Mouse (Mus musculus): ENCODE results near the gene Gpc1. TPM values are rescaled to one million over a fixed set of nuclear protein-coding genes. Genes with fewer than 3 reads are reported as not detected.

The Gpc1 gene
- total RNA-seq, 2 experiments from 2014 or later = 147 to 157 TPM

GRCm38 (mm10) chr1:92833987-92834706 lies 2.7 kb downstream of the Gpc1 start:
- peak; percentile 83 to 85 for DNase-seq

GRCm38 (mm10) chr1:92837931-92838833 lies 6.7 kb downstream of the Gpc1 start:
- DNase-seq = no peak

GRCm38 (mm10) chr1:92839211-92839610 lies 7.8 kb downstream of the Gpc1 start:
- no peak for DNase-seq

GRCm38 (mm10) chr1:92840231-92840890 lies 8.9 kb downstream of the Gpc1 start:
- no peak for DNase-seq

- DNase-seq = no peak
These were observed 10.0 kb downstream of the Gpc1 start for GRCm38 (mm10) chr1:92841427-92841826.

GRCm38 (mm10) chr1:92845889-92846288 lies 14.4 kb downstream of the Gpc1 start:
- DNase-seq = no peak

- no peak for DNase-seq
These were observed 16.7 kb downstream of the Gpc1 start for GRCm38 (mm10) chr1:92847873-92848839.

- no peak for DNase-seq
These were observed 18.0 kb downstream of the Gpc1 start for GRCm38 (mm10) chr1:92849491-92849890.

GRCm38 (mm10) chr1:92849938-92850574 lies 18.6 kb downstream of the Gpc1 start:
- no peak for DNase-seq

GRCm38 (mm10) chr1:92852450-92852849 lies 21.0 kb downstream of the Gpc1 start:
- no peak for DNase-seq

- no peak for DNase-seq
These were observed 30.1 kb downstream of the Gpc1 start for GRCm38 (mm10) chr1:92861503-92861902.

GRCm38 (mm10) chr1:92863268-92863667 lies 31.8 kb downstream of the Gpc1 start:
- no peak for DNase-seq

GRCm38 (mm10) chr1:92866170-92866569 lies 34.7 kb downstream of the Gpc1 start:
- DNase-seq = no peak

GRCm38 (mm10) chr1:92869985-92870384 lies 38.5 kb downstream of the Gpc1 start:
- DNase-seq = no peak

GRCm38 (mm10) chr1:92872666-92873065 lies 41.2 kb downstream of the Gpc1 start:
- no peak for DNase-seq

GRCm38 (mm10) chr1:92874011-92874410 lies 42.6 kb downstream of the Gpc1 start:
- DNase-seq = no peak

- no peak for DNase-seq
These were observed 44.1 kb downstream of the Gpc1 start for GRCm38 (mm10) chr1:92875360-92876111.

- DNase-seq = no peak
These were observed 46.1 kb downstream of the Gpc1 start for GRCm38 (mm10) chr1:92877431-92877978.

- no peak for DNase-seq
These were observed 46.8 kb downstream of the Gpc1 start for GRCm38 (mm10) chr1:92878066-92878741.

- peak; percentile 54 to 60 for DNase-seq
These were observed 47.8 kb downstream of the Gpc1 start for GRCm38 (mm10) chr1:92879266-92879665.
